Mouse (Mus musculus) ES-Bruce4 (cell line): ENCODE measurements at regions not wholly inside any gene's neighbourhood (a gene's known extent, or its start where the extent isn't known, plus 50 kb on each side); places are given as distances from the start of the nearest gene placed in this dataset.

Experiments
- CTCF ChIP-seq: IDR thresholded peaks from one replicate; pipeline ENCODE4 v1.8.1; 2011; ENCODE audit warnings: low read depth, low read length
- EP300 ChIP-seq: IDR thresholded peaks from 2 replicates; pipeline ENCODE4 v1.6.1; 2011; ENCODE audit warnings: low read depth, low read length; ENCODE audit not compliant: insufficient read depth
- POLR2A ChIP-seq: IDR thresholded peaks from one replicate; pipeline ENCODE4 v1.8.1; 2011; ENCODE audit warnings: low read length; ENCODE audit not compliant: insufficient read depth

DNA sequence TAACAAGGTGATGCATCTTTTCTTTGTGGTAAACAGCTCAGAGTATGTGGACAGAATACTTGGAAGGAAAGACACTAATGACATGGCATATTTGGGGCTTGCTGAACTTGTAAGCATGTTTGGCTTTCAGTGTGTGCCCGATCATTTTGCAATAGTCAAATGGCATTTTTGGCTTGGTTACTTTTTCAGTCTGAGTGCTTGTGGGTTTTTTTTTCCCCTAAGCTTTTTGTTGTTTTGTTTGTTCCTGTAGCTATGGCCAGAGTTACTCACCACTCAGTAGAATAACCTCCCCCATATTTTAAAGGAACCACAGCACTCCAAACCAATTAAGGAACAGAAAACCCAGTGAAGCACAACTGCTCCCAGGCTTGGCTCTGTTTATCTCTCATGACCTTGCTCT is 240.2 kb downstream of the Ahr start:
- no peak for TF ChIP-seq CTCF
- no peak for TF ChIP-seq POLR2A
- no peak for TF ChIP-seq EP300
